Mouse (Mus musculus): Measurements from ENCODE around the gene Trmu. TPM values are rescaled to one million over a fixed set of nuclear protein-coding genes. Genes with fewer than 3 reads are reported as not detected.

Trmu gene
- polyA plus RNA-seq, 1 experiment: 21.4 TPM

GRCm38 (mm10) chr15:85891971-85892370, 12.9 kb downstream of the Trmu start:
- H3K4me3 ChIP-seq: no peak overlapping the region
- no peaks in the 10 kb centered on the region for H3K79me2 ChIP-seq (ENCODE audit: control insufficient read depth, insufficient read depth)
- H3K36me3 ChIP-seq (ENCODE audit: control insufficient read depth, insufficient read depth): peaks cover 43% of the 10 kb centered on the region
- no peak overlapping the region for H3ac ChIP-seq (ENCODE audit: control insufficient read depth, insufficient read length)
- no peak for TF ChIP-seq TCF12 (IDR thresholded peaks at IDR 0.05; ENCODE audit: insufficient read depth, poor library complexity, severe bottlenecking)
- TF ChIP-seq POLR2AphosphoS2 (IDR thresholded peaks at IDR 0.05; ENCODE audit: insufficient read length, low read depth): no peak
- no peak for TF ChIP-seq E2F4 (IDR thresholded peaks at IDR 0.05; ENCODE audit: insufficient read depth)
- TF ChIP-seq MAX (IDR thresholded peaks at IDR 0.05; ENCODE audit: low read depth): no peak
- TF ChIP-seq CEBPB (IDR thresholded peaks at IDR 0.05; ENCODE audit: insufficient read depth, poor library complexity, severe bottlenecking): no peak
- no peak for TF ChIP-seq POLR2A (IDR thresholded peaks at IDR 0.05; ENCODE audit: insufficient read length, low read depth)
- no peak for TF ChIP-seq SRF (IDR thresholded peaks at IDR 0.05; ENCODE audit: control insufficient read depth, insufficient read length, low read depth)
- no peak for TF ChIP-seq USF1 (IDR thresholded peaks at IDR 0.05; ENCODE audit: low read depth)
- no peak overlapping the region for H3K4me2 ChIP-seq (ENCODE audit: low read depth)
- H3K27me3 ChIP-seq (ENCODE audit: control insufficient read depth, insufficient read depth, insufficient read length): no peaks in the 10 kb centered on the region

GRCm38 (mm10) chr15:85892498-85893118, 13.5 kb downstream of the Trmu start:
- Histone ChIP-seq H3K4me3 (no peak overlapping the region), H3K4me2 (ENCODE audit: low read depth) (no peak overlapping the region), H3K27me3 (ENCODE audit: control insufficient read depth, insufficient read depth, insufficient read length) (no peaks in the 10 kb centered on the region), H3K79me2 (ENCODE audit: control insufficient read depth, insufficient read depth) (no peaks in the 10 kb centered on the region), H3ac (ENCODE audit: control insufficient read depth, insufficient read length) (no peak overlapping the region), H3K36me3 (ENCODE audit: control insufficient read depth, insufficient read depth) (peaks cover 40% of the 10 kb centered on the region)
- TF ChIP-seq MYOG (IDR thresholded peaks at IDR 0.05; ENCODE audit: control insufficient read depth in 1 of 3, insufficient read depth in 1 of 3, insufficient read length in 2 of 3, low read depth in 2 of 3) (no peak), POLR2A (IDR thresholded peaks at IDR 0.05; ENCODE audit: insufficient read length, low read depth) (no peak), CEBPB (IDR thresholded peaks at IDR 0.05; ENCODE audit: insufficient read depth, poor library complexity, severe bottlenecking) (no peak), E2F4 (IDR thresholded peaks at IDR 0.05; ENCODE audit: insufficient read depth) (no peak), TCF3 (IDR thresholded peaks at IDR 0.05; ENCODE audit: insufficient read length, low read depth) (no peak), REST (IDR thresholded peaks at IDR 0.05; ENCODE audit: insufficient read depth, insufficient read length) (no peak), SRF (IDR thresholded peaks at IDR 0.05; ENCODE audit: control insufficient read depth, insufficient read length, low read depth) (no peak)

- no peak for TF ChIP-seq REST (IDR thresholded peaks at IDR 0.05; ENCODE audit: insufficient read depth, insufficient read length)
- TF ChIP-seq E2F4 (IDR thresholded peaks at IDR 0.05; ENCODE audit: insufficient read depth): no peak
- TF ChIP-seq POLR2AphosphoS2 (IDR thresholded peaks at IDR 0.05; ENCODE audit: insufficient read length, low read depth): no peak
- no peak for TF ChIP-seq TCF3 (IDR thresholded peaks at IDR 0.05; ENCODE audit: insufficient read length, low read depth)
- no peak for TF ChIP-seq USF1 (IDR thresholded peaks at IDR 0.05; ENCODE audit: low read depth)
- no peak for TF ChIP-seq MYOG (IDR thresholded peaks at IDR 0.05; ENCODE audit: control insufficient read depth in 1 of 3, insufficient read depth in 1 of 3, insufficient read length in 2 of 3, low read depth in 2 of 3)
- no peak for TF ChIP-seq CEBPB (IDR thresholded peaks at IDR 0.05; ENCODE audit: insufficient read depth, poor library complexity, severe bottlenecking)
- no peak for TF ChIP-seq POLR2A (IDR thresholded peaks at IDR 0.05; ENCODE audit: insufficient read length, low read depth)
- no peak for TF ChIP-seq SRF (IDR thresholded peaks at IDR 0.05; ENCODE audit: control insufficient read depth, insufficient read length, low read depth)
- no peak for TF ChIP-seq TCF12 (IDR thresholded peaks at IDR 0.05; ENCODE audit: insufficient read depth, poor library complexity, severe bottlenecking)
- no peak for TF ChIP-seq MAX (IDR thresholded peaks at IDR 0.05; ENCODE audit: low read depth)
- TF ChIP-seq MYOD1 (IDR thresholded peaks at IDR 0.05; ENCODE audit: control insufficient read depth in 1 of 3, insufficient read length in 2 of 3, low read depth in 2 of 3): no peak
- no peaks in the 10 kb centered on the region for H3K27me3 ChIP-seq (ENCODE audit: control insufficient read depth, insufficient read depth, insufficient read length)
- H3K79me2 ChIP-seq (ENCODE audit: control insufficient read depth, insufficient read depth): no peaks in the 10 kb centered on the region
- no peak overlapping the region for H3ac ChIP-seq (ENCODE audit: control insufficient read depth, insufficient read length)
- peaks cover 45% of the 10 kb centered on the region for H3K36me3 ChIP-seq (ENCODE audit: control insufficient read depth, insufficient read depth)
- no peak overlapping the region for H3K4me3 ChIP-seq
- no peak overlapping the region for H3K4me2 ChIP-seq (ENCODE audit: low read depth)
Measured at GRCm38 (mm10) chr15:85893871-85894270, 14.8 kb downstream of the Trmu start.

GRCm38 (mm10) chr15:85896284-85896683, 17.2 kb downstream of the Trmu start:
- H3ac ChIP-seq (ENCODE audit: control insufficient read depth, insufficient read length): no peak overlapping the region
- no peak overlapping the region for H3K4me3 ChIP-seq
- TF ChIP-seq E2F4 (IDR thresholded peaks at IDR 0.05; ENCODE audit: insufficient read depth) (no peak), POLR2A (IDR thresholded peaks at IDR 0.05; ENCODE audit: insufficient read length, low read depth) (no peak), TCF12 (IDR thresholded peaks at IDR 0.05; ENCODE audit: insufficient read depth, poor library complexity, severe bottlenecking) (no peak), REST (IDR thresholded peaks at IDR 0.05; ENCODE audit: insufficient read depth, insufficient read length) (no peak), SRF (IDR thresholded peaks at IDR 0.05; ENCODE audit: control insufficient read depth, insufficient read length, low read depth) (no peak), MYOD1 (IDR thresholded peaks at IDR 0.05; ENCODE audit: control insufficient read depth in 1 of 3, insufficient read length in 2 of 3, low read depth in 2 of 3) (no peak), USF1 (IDR thresholded peaks at IDR 0.05; ENCODE audit: low read depth) (no peak), MYOG (IDR thresholded peaks at IDR 0.05; ENCODE audit: control insufficient read depth in 1 of 3, insufficient read depth in 1 of 3, insufficient read length in 2 of 3, low read depth in 2 of 3) (no peak), POLR2AphosphoS2 (IDR thresholded peaks at IDR 0.05; ENCODE audit: insufficient read length, low read depth) (no peak), CEBPB (IDR thresholded peaks at IDR 0.05; ENCODE audit: insufficient read depth, poor library complexity, severe bottlenecking) (no peak), MAX (IDR thresholded peaks at IDR 0.05; ENCODE audit: low read depth) (no peak), TCF3 (IDR thresholded peaks at IDR 0.05; ENCODE audit: insufficient read length, low read depth) (no peak)
- H3K4me2 ChIP-seq (ENCODE audit: low read depth): no peak overlapping the region
- H3K79me2 ChIP-seq (ENCODE audit: control insufficient read depth, insufficient read depth): no peaks in the 10 kb centered on the region
- H3K27me3 ChIP-seq (ENCODE audit: control insufficient read depth, insufficient read depth, insufficient read length): no peaks in the 10 kb centered on the region
- peaks cover 45% of the 10 kb centered on the region for H3K36me3 ChIP-seq (ENCODE audit: control insufficient read depth, insufficient read depth)

All from myocyte (in vitro differentiated cells).